Mouse (Mus musculus): Measurements from ENCODE around the gene Med6. TPM values are rescaled to one million over a fixed set of nuclear protein-coding genes. Genes with fewer than 3 reads are reported as not detected.

The Med6 gene
- 51.4 and 54.8 TPM in 2 replicates for polyA plus RNA-seq (2015; fragmentation: Nextera tagmentation; extraction: Ambion mirVana)

- Histone ChIP-seq H3K4me1 (peaks cover 12% of the 10 kb centered on the region), H3K9me3 (no peaks in the 10 kb centered on the region), H3K4me3 (peak within 1 kb of the TSS; percentile 97), H3K9ac (replicated peaks) (peak within 1 kb of the TSS; percentile 76), H3K27me3 (no peaks in the 10 kb centered on the region; the same call in 1 of the 2 replicates), H3K27ac (replicated peaks) (peak within 1 kb of the TSS; percentile 74), H3K4me2 (replicated peaks) (peak within 1 kb of the TSS; percentile 79), H3K36me3 (peaks cover 10% of the 10 kb centered on the region)
- WGBS: 3% methylated on average over 36 of the region's 36 CpGs
- peak; percentile 98 for ATAC-seq (replicated peaks)
Observed at GRCm38 (mm10) chr12:81594902-81595671, at the start of gene Med6. Med6 (minus strand) TSS chr12:81595008.

- 0 out of 2 replicates have a peak overlapping the region, but pooled peaks have one; percentile 7 for H3K4me2 ChIP-seq (replicated peaks)
Observed at GRCm38 (mm10) chr12:81642361-81643082, 47.7 kb upstream of the Med6 start.

GRCm38 (mm10) chr12:81640656-81641055, 45.8 kb upstream of the Med6 start:
- Histone ChIP-seq H3K4me2 (replicated peaks) (no peak overlapping the region), H3K27me3 (no peaks in the 10 kb centered on the region), H3K9me3 (no peaks in the 10 kb centered on the region), H3K4me1 (peaks cover 19% of the 10 kb centered on the region), H3K9ac (replicated peaks) (no peak overlapping the region), H3K27ac (replicated peaks) (no peak overlapping the region), H3K36me3 (peaks cover 5% of the 10 kb centered on the region; the same call in 1 of the 2 replicates), H3K4me3 (no peak overlapping the region)
- no peak for ATAC-seq (replicated peaks)
- 63% methylated on average over 5 of the region's 5 CpGs for WGBS

More at GRCm38 (mm10) chr12:81642361-81643082, 47.7 kb upstream of the Med6 start:
- ATAC-seq (replicated peaks): peak; percentile 75
- Histone ChIP-seq H3K27me3 (no peaks in the 10 kb centered on the region), H3K36me3 (peaks cover 5% of the 10 kb centered on the region; the same call in 1 of the 2 replicates), H3K4me1 (peaks cover 23% of the 10 kb centered on the region), H3K9ac (replicated peaks) (no peak overlapping the region), H3K9me3 (no peaks in the 10 kb centered on the region), H3K4me3 (no peak overlapping the region), H3K27ac (replicated peaks) (peak overlapping the region; percentile 48)
- 12% methylated on average over 11 of the region's 11 CpGs for WGBS

GRCm38 (mm10) chr12:81633246-81633645, 38.4 kb upstream of the Med6 start:
- no peaks in the 10 kb centered on the region for H3K9me3 ChIP-seq
- 81% methylated on average over 2 of the region's 2 CpGs for WGBS
- no peak for ATAC-seq (replicated peaks)
- no peak overlapping the region for H3K9ac ChIP-seq (replicated peaks)
- peaks cover 25% of the 10 kb centered on the region for H3K4me1 ChIP-seq
- H3K4me2 ChIP-seq (replicated peaks): peak overlapping the region; percentile 80
- H3K4me3 ChIP-seq: peak overlapping the region; percentile 72
- peaks cover 2% of the 10 kb centered on the region; the same call in 1 of the 2 replicates for H3K36me3 ChIP-seq
- no peak overlapping the region for H3K27ac ChIP-seq (replicated peaks)
- no peaks in the 10 kb centered on the region for H3K27me3 ChIP-seq

DNA sequence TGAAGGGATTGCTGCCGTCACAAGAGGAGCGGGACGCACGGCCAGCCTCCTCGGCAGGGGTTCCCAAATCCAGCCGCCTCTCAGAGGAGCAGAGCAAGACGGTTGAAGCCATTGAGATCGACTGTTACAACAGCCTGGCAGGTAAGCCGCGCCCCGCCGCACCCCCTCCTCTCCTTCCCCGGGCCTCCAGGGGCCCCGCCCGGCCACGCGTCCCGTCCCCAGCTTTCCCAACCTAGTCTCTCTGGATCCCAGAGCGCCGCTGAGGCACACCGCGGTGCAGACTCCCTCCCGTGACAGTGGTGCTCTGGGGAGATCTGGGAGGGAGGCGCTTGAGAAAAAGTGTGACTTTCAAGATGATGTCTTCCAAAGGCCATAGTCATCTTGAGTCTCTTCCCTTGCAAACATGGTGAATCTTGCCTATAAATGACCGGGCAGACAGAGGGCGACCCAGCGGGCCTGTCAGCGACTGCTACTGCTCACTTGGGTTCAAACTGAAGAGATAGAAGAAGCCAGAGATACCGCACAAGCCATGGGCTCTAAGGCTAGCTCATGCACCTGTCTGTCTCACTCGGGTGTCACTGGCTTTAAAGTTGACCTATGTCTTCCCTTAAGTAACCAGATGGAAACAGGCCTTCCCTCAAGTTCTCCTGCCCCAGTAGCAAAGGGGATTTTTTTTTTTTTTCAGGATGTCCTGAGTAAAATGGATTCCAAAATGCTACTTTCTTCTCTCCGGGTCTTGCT, 37.0 kb upstream of the Med6 start:
- 2% methylated on average over 30 of the region's 31 CpGs for WGBS
- Histone ChIP-seq H3K4me1 (peaks cover 25% of the 10 kb centered on the region), H3K36me3 (no peaks in the 10 kb centered on the region), H3K27me3 (no peaks in the 10 kb centered on the region), H3K4me3 (peak overlapping the region; percentile 72), H3K27ac (replicated peaks) (peak overlapping the region; percentile 96), H3K9ac (replicated peaks) (peak overlapping the region; percentile 80), H3K9me3 (no peaks in the 10 kb centered on the region), H3K4me2 (replicated peaks) (peak overlapping the region; percentile 80)
- ATAC-seq (replicated peaks): peak; percentile 44

- peak; percentile 82 for ATAC-seq (replicated peaks)
- Histone ChIP-seq H3K27me3 (no peaks in the 10 kb centered on the region), H3K4me2 (replicated peaks) (peak within 1 kb of the TSS; percentile 80), H3K9ac (replicated peaks) (peak within 1 kb of the TSS; percentile 80), H3K9me3 (no peaks in the 10 kb centered on the region), H3K4me3 (peak within 1 kb of the TSS; percentile 72), H3K36me3 (no peaks in the 10 kb centered on the region), H3K27ac (replicated peaks) (peak within 1 kb of the TSS; percentile 96), H3K4me1 (peaks cover 29% of the 10 kb centered on the region)
- WGBS: under 1% methylated on average over 82 of the region's 82 CpGs
Observed at GRCm38 (mm10) chr12:81630915-81631660, 36.3 kb upstream of the Med6 start, which contains the start of gene Ttc9. Ttc9 (plus strand) TSS chr12:81631249.

DNA sequence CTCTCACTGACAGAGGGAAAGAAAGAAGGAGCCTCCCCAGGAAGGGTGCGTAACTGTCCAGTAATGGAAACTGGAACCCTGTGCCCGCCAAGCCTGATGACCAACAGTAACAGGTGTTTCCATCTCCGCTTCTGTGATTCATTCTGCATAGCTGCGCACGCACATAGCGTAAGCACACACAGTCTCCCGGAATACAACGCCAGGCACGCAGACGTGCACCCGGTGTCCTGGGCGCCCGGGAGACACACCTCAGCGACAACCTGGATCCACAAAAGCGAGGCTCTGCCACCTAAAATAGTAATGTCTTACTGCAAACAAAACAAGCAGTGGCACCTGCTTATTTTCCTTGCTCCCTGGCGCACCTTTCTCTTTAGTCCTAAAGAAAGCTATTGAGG, 35.7 kb upstream of the Med6 start:
- peak overlapping the region; percentile 72 for H3K4me3 ChIP-seq
- H3K27ac ChIP-seq (replicated peaks): peak overlapping the region; percentile 96
- no peaks in the 10 kb centered on the region for H3K27me3 ChIP-seq
- no peaks in the 10 kb centered on the region for H3K36me3 ChIP-seq
- H3K4me2 ChIP-seq (replicated peaks): peak overlapping the region; percentile 80
- WGBS: under 1% methylated on average over 16 of the region's 16 CpGs
- peak; percentile 77 for ATAC-seq (replicated peaks)
- peaks cover 29% of the 10 kb centered on the region for H3K4me1 ChIP-seq
- no peaks in the 10 kb centered on the region for H3K9me3 ChIP-seq
- peak overlapping the region; percentile 80 for H3K9ac ChIP-seq (replicated peaks)

- WGBS: 84% methylated on average over 4 of the region's 4 CpGs
- Histone ChIP-seq H3K27me3 (no peaks in the 10 kb centered on the region), H3K4me2 (replicated peaks) (no peak overlapping the region), H3K4me1 (peaks cover 20% of the 10 kb centered on the region), H3K4me3 (no peak overlapping the region), H3K36me3 (no peaks in the 10 kb centered on the region), H3K9ac (replicated peaks) (no peak overlapping the region), H3K27ac (replicated peaks) (no peak overlapping the region), H3K9me3 (no peaks in the 10 kb centered on the region)
- ATAC-seq (replicated peaks): no peak
Observed at GRCm38 (mm10) chr12:81628091-81628490, 33.3 kb upstream of the Med6 start.

- Histone ChIP-seq H3K9me3 (no peaks in the 10 kb centered on the region), H3K9ac (replicated peaks) (no peak overlapping the region), H3K4me2 (replicated peaks) (no peak overlapping the region), H3K27me3 (no peaks in the 10 kb centered on the region), H3K36me3 (no peaks in the 10 kb centered on the region), H3K4me3 (no peak overlapping the region), H3K27ac (replicated peaks) (no peak overlapping the region), H3K4me1 (peaks cover 13% of the 10 kb centered on the region)
- no peak for ATAC-seq (replicated peaks)
- 70% methylated on average over 6 of the region's 6 CpGs for WGBS
Observed at GRCm38 (mm10) chr12:81627426-81627825, 32.6 kb upstream of the Med6 start.

DNA sequence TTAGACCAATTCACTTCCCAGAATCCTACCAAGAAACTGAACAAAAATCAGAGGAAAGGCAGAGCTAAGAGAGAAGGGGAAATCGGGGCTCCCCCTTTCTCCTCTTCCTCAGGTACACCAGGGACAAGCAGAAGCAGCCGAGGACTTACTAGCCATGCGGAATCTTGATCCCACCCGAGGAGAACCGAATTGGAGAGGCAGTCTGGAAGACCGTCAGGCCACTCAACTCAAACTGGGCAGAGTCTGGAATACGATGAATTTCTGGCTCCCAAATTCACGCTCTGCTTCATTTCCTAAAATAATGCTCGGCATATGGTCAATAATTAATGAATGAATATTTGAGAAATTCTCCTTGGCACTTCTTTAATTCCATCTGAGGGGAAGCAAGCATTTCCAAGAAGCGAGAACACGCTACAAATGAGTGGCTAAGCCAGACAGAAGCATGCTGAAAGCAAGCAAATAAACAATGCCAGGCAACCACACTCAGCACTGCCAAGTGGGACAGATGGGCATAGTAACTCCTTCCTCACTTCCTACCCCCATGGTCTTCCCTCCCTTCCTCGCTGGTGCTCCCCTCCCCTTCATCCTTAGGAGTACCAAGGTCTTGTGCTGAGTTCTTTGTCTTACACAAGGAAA, 31.5 kb upstream of the Med6 start:
- H3K36me3 ChIP-seq: no peaks in the 10 kb centered on the region
- peak overlapping the region; percentile 17; the same call in 1 of the 2 replicates for H3K27ac ChIP-seq (replicated peaks)
- no peak overlapping the region for H3K9ac ChIP-seq (replicated peaks)
- no peaks in the 10 kb centered on the region for H3K27me3 ChIP-seq
- H3K9me3 ChIP-seq: no peaks in the 10 kb centered on the region
- no peak overlapping the region for H3K4me3 ChIP-seq
- ATAC-seq (replicated peaks): peak; percentile 63
- H3K4me1 ChIP-seq: peaks cover 8% of the 10 kb centered on the region
- H3K4me2 ChIP-seq (replicated peaks): no peak overlapping the region
- whole genome bisulfite sequencing: 62% methylated on average over 12 of the region's 12 CpGs

DNA sequence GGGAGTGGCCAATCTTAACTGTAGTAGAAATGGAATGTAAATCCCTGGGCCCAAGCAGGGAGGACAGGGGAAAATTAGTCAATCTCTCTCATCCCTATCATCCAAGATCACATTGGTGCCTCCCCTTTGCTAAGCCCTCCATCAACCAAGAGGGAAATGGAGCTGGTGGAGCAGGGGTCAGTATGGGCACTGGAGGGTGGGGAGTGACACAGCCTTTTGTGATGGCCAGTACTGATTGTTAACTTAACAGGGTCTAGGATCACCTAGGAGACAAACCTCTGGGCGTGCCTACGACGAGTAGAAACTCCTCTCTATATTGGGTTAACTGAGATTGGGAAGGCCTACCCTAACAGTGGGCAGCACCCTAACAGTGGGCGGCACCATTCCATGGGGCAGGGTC, 28.6 kb upstream of the Med6 start:
- H3K4me3 ChIP-seq: no peak overlapping the region
- H3K27me3 ChIP-seq: no peaks in the 10 kb centered on the region
- H3K4me1 ChIP-seq: peaks cover 4% of the 10 kb centered on the region; the same call in 1 of the 2 replicates
- no peak overlapping the region for H3K4me2 ChIP-seq (replicated peaks)
- H3K9me3 ChIP-seq: no peaks in the 10 kb centered on the region
- H3K27ac ChIP-seq (replicated peaks): no peak overlapping the region
- ATAC-seq (replicated peaks): no peak
- WGBS: 64% methylated on average over 4 of the region's 4 CpGs
- no peaks in the 10 kb centered on the region for H3K36me3 ChIP-seq
- H3K9ac ChIP-seq (replicated peaks): no peak overlapping the region

Data from forebrain, embryonic 15.5 days (tissue).